Mouse (Mus musculus): ENCODE data around the gene Rsbn1l. TPM values are rescaled to one million over a fixed set of nuclear protein-coding genes. Genes with fewer than 3 reads are reported as not detected.

Rsbn1l gene
- 39.0 TPM for polyA plus RNA-seq (2017; shearing (Covaris generic))

GRCm38 (mm10) chr5:20956298-20956697 lies at the start of gene Rsbn1l:
Rsbn1l (minus strand) TSS chr5:20956398.

GRCm38 (mm10) chr5:20881915-20882800 lies 74.0 kb downstream of the Rsbn1l start, which contains the start of the genes Phtf2 and Tmem60:
Phtf2 (minus strand) TSS chr5:20882124.
Tmem60 (plus strand) TSS chr5:20882191.

Other genes with a start within 250 kb of the Rsbn1l start
- 23.7 TPM for gene Phtf2, start 74.3 kb downstream of the Rsbn1l start, polyA plus RNA-seq (2017; shearing (Covaris generic))
- gene Tmem60, start 74.2 kb downstream of the Rsbn1l start, polyA plus RNA-seq (2017; shearing (Covaris generic)): 15.6 TPM
- gene Ptpn12, start 99.5 kb upstream of the Rsbn1l start, polyA plus RNA-seq (2017; shearing (Covaris generic)): 11.1 TPM
- gene Gsap, start 229.9 kb upstream of the Rsbn1l start, polyA plus RNA-seq (2017; shearing (Covaris generic)): 20.9 TPM